Mouse (Mus musculus) bone marrow, adult 2 months (tissue): ENCODE measurements around the gene Plk1.

ENCODE experiments used
- CTCF ChIP-seq: fragments of 200-500 bp; IDR thresholded peaks from 2 replicates; pipeline ENCODE4 v1.5.1; 2011; ENCODE audit warnings: low read length, control low read depth; ENCODE audit not compliant: control insufficient read depth, insufficient read depth
- POLR2A ChIP-seq: fragments of 200-500 bp; IDR thresholded peaks from 2 replicates; pipeline ENCODE4 v1.6.1; 2011; ENCODE audit warnings: low read depth, mild to moderate bottlenecking, control low read depth, low read length, borderline replicate concordance; ENCODE audit not compliant: control insufficient read depth

- TF ChIP-seq POLR2A, result no peak
- no peak for TF ChIP-seq CTCF
Observed at GRCm38 (mm10) chr7:122191097-122191496, 31.9 kb downstream of the Plk1 start.
